ENCODE assay signal across 35 mouse cellular contexts in the genomic region with DNA sequence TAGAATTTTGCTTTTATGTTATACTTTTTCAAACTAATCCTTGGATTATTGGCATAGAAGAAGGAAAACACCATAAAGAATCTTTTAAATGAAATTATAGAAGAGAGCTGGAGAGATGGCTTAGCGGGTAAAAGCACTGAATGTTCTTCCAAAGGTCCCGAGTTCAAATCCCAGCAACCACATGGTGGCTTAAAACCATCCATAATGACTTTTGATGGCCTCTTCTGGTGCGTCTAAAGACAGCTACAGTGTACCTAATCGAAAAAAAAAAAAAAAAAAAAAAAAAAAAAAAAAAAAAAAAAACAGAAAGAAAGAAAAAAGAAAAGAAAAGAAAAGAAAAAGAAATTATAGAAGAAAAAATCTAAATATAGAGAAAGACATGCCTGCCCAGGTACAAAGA.
"Had no signal": no experiment of that assay in that cellular context is flagged by ENCODE, and none has a peak within 500 bp of the region (broad histone marks: within the 10 kb centered on the region; RNA-seq: fewer than 3 reads in every experiment).

No protein-coding gene starts in this region.

- H3K27me3 ChIP-seq: heart, embryonic 12.5 days; heart, embryonic 13.5 days; heart, embryonic 15.5 days; hindbrain, embryonic 12.5 days; hindbrain, embryonic 13.5 days; hindbrain, embryonic 15.5 days; intestine, embryonic 15.5 days; kidney, embryonic 15.5 days had no signal

- ATAC-seq: hindbrain, embryonic 16.5 days; hindbrain, postnatal 0 days; inflammation-experienced regulatory T-cells, adult 6 months; intestine, embryonic 15.5 days; intestine, embryonic 16.5 days; intestine, postnatal 0 days had no signal

- H3K36me3 ChIP-seq: heart, embryonic 10.5 days; heart, embryonic 12.5 days; heart, embryonic 13.5 days; heart, embryonic 15.5 days; hindbrain, embryonic 10.5 days; hindbrain, embryonic 12.5 days; hindbrain, embryonic 13.5 days; hindbrain, embryonic 15.5 days; intestine, embryonic 15.5 days; kidney, embryonic 15.5 days had no signal

- H3K9me3 ChIP-seq: heart, embryonic 15.5 days; hindbrain, embryonic 15.5 days; intestine, embryonic 15.5 days; kidney, embryonic 15.5 days had no signal

- H3K9ac ChIP-seq: heart, embryonic 12.5 days; heart, embryonic 13.5 days; heart, embryonic 15.5 days; hindbrain, embryonic 12.5 days; hindbrain, embryonic 13.5 days; hindbrain, embryonic 14.5 days; hindbrain, embryonic 15.5 days; intestine, embryonic 15.5 days; kidney, embryonic 15.5 days had no signal

- H3K4me1 ChIP-seq: heart, embryonic 10.5 days; heart, embryonic 12.5 days; heart, embryonic 13.5 days; heart, embryonic 15.5 days; hindbrain, embryonic 10.5 days; hindbrain, embryonic 12.5 days; hindbrain, embryonic 13.5 days; hindbrain, embryonic 15.5 days; intestine, embryonic 15.5 days; kidney, embryonic 15.5 days had no signal

- H3K4me3 ChIP-seq: heart, embryonic 10.5 days; heart, embryonic 12.5 days; heart, embryonic 13.5 days; heart, embryonic 15.5 days; hindbrain, embryonic 10.5 days; hindbrain, embryonic 12.5 days; hindbrain, embryonic 13.5 days; hindbrain, embryonic 15.5 days; intestine, embryonic 15.5 days; kidney, embryonic 15.5 days; layer of hippocampus, adult 2 months had no signal

- H3K4me2 ChIP-seq: heart, embryonic 11.5 days; heart, embryonic 12.5 days; heart, embryonic 13.5 days; heart, embryonic 15.5 days; hindbrain, embryonic 12.5 days; hindbrain, embryonic 13.5 days; hindbrain, embryonic 14.5 days; hindbrain, embryonic 15.5 days; intestine, embryonic 15.5 days; kidney, embryonic 15.5 days had no signal

- DNase-seq: heart, postnatal 10 days; heart, postnatal 14 days; heart, postnatal 36 days; heart, postnatal 4 days; kidney, adult 11 months; kidney, adult 18-20 months; kidney, adult 2 months; kidney, adult 8-10 months; kidney, adult 9 months; kidney, postnatal 10 days; kidney, postnatal 14 days; kidney, postnatal 25 days; kidney, postnatal 36 days; kidney, postnatal 4 days; layer of hippocampus, adult 9-11 months; layer of hippocampus, postnatal 36 days had no signal

- H3K27ac ChIP-seq: heart, embryonic 10.5 days; heart, embryonic 13.5 days; heart, embryonic 15.5 days; hindbrain, embryonic 10.5 days; hindbrain, embryonic 12.5 days; hindbrain, embryonic 13.5 days; hindbrain, embryonic 14.5 days; hindbrain, embryonic 15.5 days; hindbrain, postnatal 0 days; intestine, embryonic 15.5 days; kidney, embryonic 15.5 days; kidney, postnatal 0 days; layer of hippocampus, adult 2 months had no signal
